Mouse (Mus musculus) neural tube, embryonic 14.5 days (tissue): Measurements from ENCODE around the gene Immp2l. TPM values are rescaled to one million over a fixed set of nuclear protein-coding genes. Genes with fewer than 3 reads are reported as not detected.
"Not testable (repeated sequence)": the region's sequence is repeated elsewhere in the genome, so short reads cannot be mapped to it uniquely, and the experiment has no call there.

Experiments
- ATAC-seq: fragments of 200-750 bp; cut with Nextera tagmentation; 2 replicates; pipeline ENCODE4 v1.8.0; 2017; ENCODE audit warnings: low read depth, mild to moderate bottlenecking, moderate TSS enrichment, moderate library complexity
- H3K27ac ChIP-seq: fragments of 300-500 bp; sonication (generic); 2 replicates; pipeline ENCODE4 v1.5.1; 2014; ENCODE audit warnings: low read depth, mild to moderate bottlenecking, control low read depth, low read length, moderate library complexity, mixed read lengths
- H3K27me3 ChIP-seq: fragments of 300-500 bp; sonication (generic); 2 replicates; pipeline ENCODE4 v1.6.1; 2014; ENCODE audit warnings: low read length; ENCODE audit not compliant: control insufficient read depth, insufficient read depth
- H3K36me3 ChIP-seq: fragments of 300-500 bp; sonication (generic); 2 replicates; pipeline ENCODE4 v1.6.1; 2014; ENCODE audit warnings: low read length, mixed read lengths; ENCODE audit not compliant: control insufficient read depth, insufficient read depth
- H3K4me1 ChIP-seq: fragments of 300-500 bp; sonication (generic); 2 replicates; pipeline ENCODE4 v1.6.1; 2014; ENCODE audit warnings: low read length; ENCODE audit not compliant: control insufficient read depth, insufficient read depth
- H3K4me2 ChIP-seq: fragments of 300-500 bp; sonication (generic); 2 replicates; pipeline ENCODE4 v1.6.1; 2014; ENCODE audit warnings: mild to moderate bottlenecking, low read depth, low read length, control low read depth
- H3K4me3 ChIP-seq: fragments of 300-500 bp; sonication (generic); 2 replicates; pipeline ENCODE4 v1.5.1; 2014; ENCODE audit warnings: low read depth, low read length, control low read depth, mixed read lengths
- H3K9ac ChIP-seq: fragments of 300-500 bp; sonication (generic); replicated peaks from 2 replicates; pipeline ENCODE4 v1.6.1; 2014; ENCODE audit warnings: low read depth, mild to moderate bottlenecking, control low read depth, low read length, mixed read lengths
- H3K9me3 ChIP-seq: fragments of 300-500 bp; sonication (generic); 2 replicates; pipeline ENCODE4 v1.6.1; 2016; ENCODE audit warnings: low read length; ENCODE audit not compliant: control insufficient read depth
- WGBS: fragments of 180-500 bp; shearing (Covaris S2); extraction: QIAGEN DNeasy Blood & Tissue Kit; methylation state at CpG from one replicate; pipeline ENCODE4 v1.1.7; 2014; 5-methylcytosine and 5-hydroxymethylcytosine counted together
- polyA plus RNA-seq: library from polyadenylated mRNA; unstranded; fragments of >200 nt; fragmentation: Nextera tagmentation; extraction: Ambion mirVana; gene quantifications from 2 replicates; pipeline ENCODE4 v1.2.1, GENCODE M21; 2014

Immp2l gene
- polyA plus RNA-seq, 1 experiment from 2014 or later: 4.5 TPM

- no peak overlapping the region for H3K4me3 ChIP-seq
- WGBS: 72% methylated on average over 4 of the region's 4 CpGs
- H3K9me3 ChIP-seq: no peaks in the 10 kb centered on the region
- ATAC-seq: no peak
- no peak overlapping the region for H3K27ac ChIP-seq
- H3K4me2 ChIP-seq: no peak overlapping the region
- H3K9ac ChIP-seq: no peak overlapping the region
- no peaks in the 10 kb centered on the region for H3K36me3 ChIP-seq
- no peaks in the 10 kb centered on the region for H3K4me1 ChIP-seq
- H3K27me3 ChIP-seq: no peaks in the 10 kb centered on the region
These were observed 32.2 kb upstream of the Immp2l start for GRCm38 (mm10) chr12:40991647-40992046.

GRCm38 (mm10) chr12:40992237-40992636 is 31.7 kb upstream of the Immp2l start:
- H3K4me3 ChIP-seq, H3K9me3 ChIP-seq, H3K27ac ChIP-seq, H3K36me3 ChIP-seq, ATAC-seq, H3K4me2 ChIP-seq, H3K9ac ChIP-seq, H3K4me1 ChIP-seq, H3K27me3 ChIP-seq: not testable (repeated sequence)
- 90% methylated on average over 1 of the region's 1 CpGs for WGBS

- Histone ChIP-seq H3K27ac (no peak overlapping the region), H3K9ac (no peak overlapping the region), H3K9me3 (no peaks in the 10 kb centered on the region), H3K4me2 (no peak overlapping the region), H3K4me1 (no peaks in the 10 kb centered on the region), H3K4me3 (no peak overlapping the region), H3K36me3 (no peaks in the 10 kb centered on the region), H3K27me3 (no peaks in the 10 kb centered on the region)
- ATAC-seq: no peak
- WGBS: 90% methylated on average over 2 of the region's 2 CpGs
These were observed 29.0 kb upstream of the Immp2l start for GRCm38 (mm10) chr12:40994846-40995245.

- H3K36me3 ChIP-seq: no peaks in the 10 kb centered on the region
- no peaks in the 10 kb centered on the region for H3K9me3 ChIP-seq
- H3K9ac ChIP-seq: no peak overlapping the region
- H3K4me3 ChIP-seq: no peak overlapping the region
- no peaks in the 10 kb centered on the region for H3K27me3 ChIP-seq
- H3K27ac ChIP-seq: no peak overlapping the region
- no peaks in the 10 kb centered on the region for H3K4me1 ChIP-seq
- WGBS: 83% methylated on average over 9 of the region's 9 CpGs
- ATAC-seq: no peak
- no peak overlapping the region for H3K4me2 ChIP-seq
These were observed 28.1 kb upstream of the Immp2l start for GRCm38 (mm10) chr12:40995618-40996370.

- WGBS: 94% methylated on average over 1 of the region's 1 CpGs
- Histone ChIP-seq H3K4me3 (no peak overlapping the region), H3K4me1 (0 out of 2 replicates have a peak, but pooled peaks cover 3% of the 10 kb centered on the region), H3K4me2 (no peak overlapping the region), H3K36me3 (no peaks in the 10 kb centered on the region), H3K27ac (no peak overlapping the region), H3K27me3 (no peaks in the 10 kb centered on the region), H3K9me3 (no peaks in the 10 kb centered on the region), H3K9ac (no peak overlapping the region)
- ATAC-seq: no peak
These were observed 1.4 kb upstream of the Immp2l start for GRCm38 (mm10) chr12:41022516-41022915.

GRCm38 (mm10) chr12:41024512-41024911 is 622 bp downstream of the Immp2l start:
- 28% methylated on average over 9 of the region's 9 CpGs for WGBS
- no peak for ATAC-seq
- peak overlapping the region; percentile 82 for H3K9ac ChIP-seq
- no peaks in the 10 kb centered on the region for H3K9me3 ChIP-seq
- peak overlapping the region; percentile 49 for H3K4me2 ChIP-seq
- 0 out of 2 replicates have a peak, but pooled peaks cover 3% of the 10 kb centered on the region for H3K4me1 ChIP-seq
- H3K36me3 ChIP-seq: no peaks in the 10 kb centered on the region
- H3K27me3 ChIP-seq: no peaks in the 10 kb centered on the region
- H3K4me3 ChIP-seq: peak overlapping the region; percentile 66
- H3K27ac ChIP-seq: no peak overlapping the region

- WGBS: 93% methylated on average over 6 of the region's 6 CpGs
- no peak for ATAC-seq
These were observed 3.6 kb downstream of the Immp2l start for GRCm38 (mm10) chr12:41027485-41027884.

GRCm38 (mm10) chr12:41031119-41031518 is 7.2 kb downstream of the Immp2l start:
- H3K4me2 ChIP-seq: no peak overlapping the region
- H3K9me3 ChIP-seq: no peaks in the 10 kb centered on the region
- no peak for ATAC-seq
- H3K4me3 ChIP-seq: no peak overlapping the region
- H3K27me3 ChIP-seq: no peaks in the 10 kb centered on the region
- H3K27ac ChIP-seq: no peak overlapping the region
- H3K4me1 ChIP-seq: no peaks in the 10 kb centered on the region
- no peaks in the 10 kb centered on the region for H3K36me3 ChIP-seq
- 95% methylated on average over 2 of the region's 2 CpGs for WGBS
- H3K9ac ChIP-seq: no peak overlapping the region

More at GRCm38 (mm10) chr12:41027485-41027884, 3.6 kb downstream of the Immp2l start:
- Histone ChIP-seq H3K4me2 (no peak overlapping the region), H3K36me3 (no peaks in the 10 kb centered on the region), H3K4me1 (0 out of 2 replicates have a peak, but pooled peaks cover 3% of the 10 kb centered on the region), H3K4me3 (no peak overlapping the region), H3K27ac (no peak overlapping the region), H3K9ac (no peak overlapping the region), H3K9me3 (no peaks in the 10 kb centered on the region), H3K27me3 (no peaks in the 10 kb centered on the region)

GRCm38 (mm10) chr12:41033196-41033595 is 9.3 kb downstream of the Immp2l start:
- H3K27ac ChIP-seq: no peak overlapping the region
- no peaks in the 10 kb centered on the region for H3K36me3 ChIP-seq
- H3K4me2 ChIP-seq: no peak overlapping the region
- WGBS: 87% methylated on average over 3 of the region's 3 CpGs
- no peaks in the 10 kb centered on the region for H3K27me3 ChIP-seq
- H3K4me1 ChIP-seq: no peaks in the 10 kb centered on the region
- no peak for ATAC-seq
- no peaks in the 10 kb centered on the region for H3K9me3 ChIP-seq
- H3K4me3 ChIP-seq: no peak overlapping the region
- H3K9ac ChIP-seq: no peak overlapping the region
